Mouse (Mus musculus) spleen, postnatal 36 days (tissue): ENCODE data around the gene Matk.

ENCODE experiments used
- DNase-seq, 2 experiments: peaks; one replicate each; pipeline ENCODE4 v3.0.0; 2022; ENCODE audit warnings: low spot score in 2 of 2, mixed read lengths in 1 of 2

The Matk gene

GRCm38 (mm10) chr10:81285694-81286450 lies 33.1 kb downstream of the Matk start:
- peak; percentile 92 for DNase-seq

- DNase-seq = no peak
These were observed 33.9 kb downstream of the Matk start for GRCm38 (mm10) chr10:81286586-81286985.

GRCm38 (mm10) chr10:81287513-81288157 lies 34.9 kb downstream of the Matk start:
- DNase-seq = peak; percentile 49 to 71

GRCm38 (mm10) chr10:81288601-81289000 lies 35.9 kb downstream of the Matk start:
- DNase-seq = no peak

- peak; percentile 54 to 58 for DNase-seq
These were observed 36.5 kb downstream of the Matk start for GRCm38 (mm10) chr10:81289278-81289677.

GRCm38 (mm10) chr10:81289811-81290210 lies 37.1 kb downstream of the Matk start:
- no peak for DNase-seq

- no peak for DNase-seq
These were observed 38.1 kb downstream of the Matk start for GRCm38 (mm10) chr10:81290698-81291460.

- DNase-seq = no peak
These were observed 38.9 kb downstream of the Matk start, which contains the start of gene Tjp3 for GRCm38 (mm10) chr10:81291511-81292104. Gene Tjp3, minus strand, starts transcription at chr10:81291581.

GRCm38 (mm10) chr10:81292554-81293333 lies 40.0 kb downstream of the Matk start, which contains the start of gene Pip5k1c:
Gene Pip5k1c, plus strand, starts transcription at chr10:81292963.
- DNase-seq = peak; percentile 100

- no peak for DNase-seq
These were observed 40.7 kb downstream of the Matk start for GRCm38 (mm10) chr10:81293334-81294030.

GRCm38 (mm10) chr10:81294442-81294841 lies 41.7 kb downstream of the Matk start:
- no peak for DNase-seq

- DNase-seq = no peak
These were observed 42.5 kb downstream of the Matk start for GRCm38 (mm10) chr10:81295185-81295584.

- peak; percentile 62 to 67 for DNase-seq
These were observed 44.5 kb downstream of the Matk start for GRCm38 (mm10) chr10:81297246-81297645.

GRCm38 (mm10) chr10:81297845-81298244 lies 45.1 kb downstream of the Matk start:
- peak; percentile 80 to 81 for DNase-seq

- peak; percentile 84 to 86 for DNase-seq
These were observed 45.8 kb downstream of the Matk start for GRCm38 (mm10) chr10:81298369-81299100.

GRCm38 (mm10) chr10:81299585-81300351 lies 47.0 kb downstream of the Matk start:
- DNase-seq = no peak

GRCm38 (mm10) chr10:81300352-81300907 lies 47.7 kb downstream of the Matk start:
- DNase-seq = no peak

GRCm38 (mm10) chr10:81301321-81301720 lies 48.6 kb downstream of the Matk start:
- DNase-seq = no peak

- DNase-seq = no peak
These were observed 49.6 kb downstream of the Matk start for GRCm38 (mm10) chr10:81302288-81302687.
